Mouse (Mus musculus) stomach, embryonic 15.5 days (tissue): Measurements from ENCODE around the gene Svop. TPM values are rescaled to one million over a fixed set of nuclear protein-coding genes. Genes with fewer than 3 reads are reported as not detected.
A peak's percentile ranks its signal among the peaks of the same experiment; 100 is the strongest.

ENCODE experiments used
- ATAC-seq: fragments of 200-750 bp; cut with Nextera tagmentation; 2 replicates; pipeline ENCODE4 v1.8.0; 2017; ENCODE audit warnings: low read depth, moderate number of reproducible peaks, moderate TSS enrichment; ENCODE audit not compliant: insufficient read depth, low FRiP score
- H3K27ac ChIP-seq: fragments of 300-500 bp; sonication (generic); 2 replicates; pipeline ENCODE4 v1.5.1; 2015; ENCODE audit warnings: mild to moderate bottlenecking, inconsistent platforms
- H3K27me3 ChIP-seq: fragments of 300-500 bp; sonication (generic); replicated peaks from 2 replicates; pipeline ENCODE4 v1.6.1; 2015; ENCODE audit warnings: inconsistent platforms
- H3K36me3 ChIP-seq: fragments of 300-500 bp; sonication (generic); 2 replicates; pipeline ENCODE4 v1.6.1; 2015; ENCODE audit warnings: inconsistent platforms
- H3K4me1 ChIP-seq: fragments of 300-500 bp; sonication (generic); 2 replicates; pipeline ENCODE4 v1.6.1; 2015; ENCODE audit warnings: inconsistent platforms
- H3K4me2 ChIP-seq: fragments of 300-500 bp; sonication (generic); 2 replicates; pipeline ENCODE4 v1.6.1; 2015; ENCODE audit warnings: mild to moderate bottlenecking, inconsistent platforms
- H3K4me3 ChIP-seq: fragments of 300-500 bp; sonication (generic); replicated peaks from 2 replicates; pipeline ENCODE4 v1.5.1; 2015; ENCODE audit warnings: inconsistent platforms
- H3K9ac ChIP-seq: fragments of 300-500 bp; sonication (generic); 2 replicates; pipeline ENCODE4 v1.6.1; 2015; ENCODE audit warnings: inconsistent platforms
- H3K9me3 ChIP-seq: fragments of 300-500 bp; sonication (generic); 2 replicates; pipeline ENCODE4 v1.6.1; 2016; ENCODE audit warnings: inconsistent platforms
- WGBS: fragments of 180-500 bp; shearing (Covaris S2); methylation state at CpG from one replicate; pipeline ENCODE4 v1.1.7; 2015; 5-methylcytosine and 5-hydroxymethylcytosine counted together
- polyA plus RNA-seq: library from polyadenylated mRNA; unstranded; fragments of >200 nt; fragmentation: Nextera tagmentation; extraction: Ambion mirVana; gene quantifications from 2 replicates; pipeline ENCODE4 v1.2.1, GENCODE M21; 2015

Svop gene
- polyA plus RNA-seq, 1 experiment from 2014 or later: 1.9 TPM

- no peak overlapping the region for H3K4me3 ChIP-seq
- H3K36me3 ChIP-seq: peaks cover 3% of the 10 kb centered on the region; the same call in 1 of the 2 replicates
- peaks cover 30% of the 10 kb centered on the region for H3K4me1 ChIP-seq
- H3K9ac ChIP-seq: no peak overlapping the region
- no peak overlapping the region for H3K27ac ChIP-seq
- 78% methylated on average over 20 of the region's 20 CpGs for WGBS
- no peak overlapping the region for H3K4me2 ChIP-seq
- H3K27me3 ChIP-seq: no peaks in the 10 kb centered on the region
- no peaks in the 10 kb centered on the region for H3K9me3 ChIP-seq
- ATAC-seq: no peak
Measured at GRCm38 (mm10) chr5:113989437-113990024, 101.8 kb downstream of the Svop start.

DNA sequence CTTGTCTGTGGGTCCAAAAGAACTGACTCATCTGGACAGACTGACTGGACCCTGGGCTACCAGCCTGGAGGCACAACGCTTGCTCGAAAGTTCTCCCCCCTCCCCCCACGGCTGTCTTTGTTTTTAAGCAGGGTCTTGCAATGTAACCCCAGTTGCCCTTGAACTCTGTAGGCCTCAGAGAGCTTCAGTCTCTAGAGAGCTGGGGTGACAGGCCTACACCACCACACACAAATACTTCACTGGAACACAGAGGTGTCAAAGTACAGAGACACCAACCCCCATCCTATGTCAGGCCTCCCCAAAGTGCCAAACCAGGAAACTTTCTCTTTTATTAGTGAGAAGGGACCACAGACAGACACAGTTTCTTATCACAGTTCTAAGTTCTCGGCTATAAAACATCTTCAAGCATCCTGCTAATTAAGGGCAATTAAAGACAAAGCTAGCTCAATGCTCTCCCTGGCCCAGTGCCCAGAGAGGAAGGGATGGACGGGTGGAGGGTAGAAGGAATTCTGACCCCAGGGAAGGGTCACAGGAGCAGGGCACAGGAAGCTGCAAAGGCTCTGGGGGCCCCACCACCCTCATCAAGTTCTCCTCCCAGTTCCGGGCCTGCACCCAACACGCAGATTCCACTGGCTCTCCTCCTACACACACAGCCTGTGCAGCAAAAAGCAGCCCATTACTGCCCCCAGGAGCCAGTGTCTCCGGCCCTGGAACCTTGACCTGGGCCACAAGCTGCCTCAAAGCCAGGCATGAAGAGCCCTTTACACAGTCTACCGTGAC is 105.0 kb downstream of the Svop start:
- Histone ChIP-seq H3K9ac (no peak overlapping the region), H3K36me3 (peaks cover 3% of the 10 kb centered on the region; the same call in 1 of the 2 replicates), H3K9me3 (no peaks in the 10 kb centered on the region), H3K4me2 (no peak overlapping the region), H3K27me3 (no peaks in the 10 kb centered on the region), H3K27ac (peak overlapping the region; percentile 26; the same call in 1 of the 2 replicates), H3K4me3 (no peak overlapping the region), H3K4me1 (peaks cover 21% of the 10 kb centered on the region)
- no peak for ATAC-seq
- 37% methylated on average over 9 of the region's 9 CpGs for WGBS

- H3K4me2 ChIP-seq: no peak overlapping the region
- no peaks in the 10 kb centered on the region for H3K27me3 ChIP-seq
- WGBS: 55% methylated on average over 2 of the region's 2 CpGs
- H3K9ac ChIP-seq: no peak overlapping the region
- peaks cover 3% of the 10 kb centered on the region; the same call in 1 of the 2 replicates for H3K36me3 ChIP-seq
- no peak overlapping the region for H3K4me3 ChIP-seq
- H3K4me1 ChIP-seq: peaks cover 20% of the 10 kb centered on the region
- peak overlapping the region; percentile 32; the same call in 1 of the 2 replicates for H3K27ac ChIP-seq
- no peaks in the 10 kb centered on the region for H3K9me3 ChIP-seq
- no peak for ATAC-seq
Measured at GRCm38 (mm10) chr5:113985737-113986136, 105.6 kb downstream of the Svop start.

- Histone ChIP-seq H3K27me3 (no peaks in the 10 kb centered on the region), H3K4me3 (no peak overlapping the region), H3K4me1 (peaks cover 20% of the 10 kb centered on the region), H3K27ac (no peak overlapping the region), H3K9me3 (no peaks in the 10 kb centered on the region), H3K4me2 (no peak overlapping the region), H3K9ac (no peak overlapping the region), H3K36me3 (peaks cover 3% of the 10 kb centered on the region; the same call in 1 of the 2 replicates)
- 71% methylated on average over 13 of the region's 13 CpGs for WGBS
- peak; percentile 83 for ATAC-seq
Measured at GRCm38 (mm10) chr5:113984025-113984740, 107.2 kb downstream of the Svop start.

- no peak overlapping the region for H3K4me2 ChIP-seq
- 69% methylated on average over 6 of the region's 6 CpGs for WGBS
Measured at GRCm38 (mm10) chr5:113983541-113983940, 107.8 kb downstream of the Svop start.

DNA sequence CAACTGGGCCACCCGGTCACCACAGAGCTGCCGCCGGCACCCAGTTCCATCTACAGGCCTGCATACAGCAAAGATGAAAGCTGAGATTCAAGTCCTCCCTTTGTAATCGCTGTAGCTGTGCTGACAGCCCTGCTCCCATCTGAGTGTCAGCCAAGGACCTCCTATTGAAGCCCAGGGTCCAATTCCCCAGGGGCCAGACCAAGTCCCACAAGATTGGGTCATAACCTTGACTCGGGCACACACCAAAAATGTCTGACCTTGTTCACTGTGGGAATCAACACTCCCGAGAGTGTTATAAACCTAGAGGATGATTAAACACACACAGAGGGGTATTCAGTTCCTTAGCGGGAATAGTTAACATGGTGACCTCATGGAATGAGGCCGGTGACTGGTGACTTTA is 109.5 kb downstream of the Svop start:
- Histone ChIP-seq H3K4me2 (no peak overlapping the region), H3K36me3 (peaks cover 7% of the 10 kb centered on the region; the same call in 1 of the 2 replicates), H3K9ac (no peak overlapping the region), H3K4me1 (peaks cover 25% of the 10 kb centered on the region), H3K4me3 (no peak overlapping the region), H3K27me3 (no peaks in the 10 kb centered on the region), H3K27ac (no peak overlapping the region), H3K9me3 (no peaks in the 10 kb centered on the region)
- 82% methylated on average over 8 of the region's 8 CpGs for WGBS
- no peak for ATAC-seq

More at GRCm38 (mm10) chr5:113983541-113983940, 107.8 kb downstream of the Svop start:
- Histone ChIP-seq H3K4me3 (no peak overlapping the region), H3K9me3 (no peaks in the 10 kb centered on the region), H3K4me1 (peaks cover 20% of the 10 kb centered on the region), H3K27me3 (no peaks in the 10 kb centered on the region), H3K36me3 (no peaks in the 10 kb centered on the region; the same call in 1 of the 2 replicates), H3K27ac (no peak overlapping the region), H3K9ac (no peak overlapping the region)
- no peak for ATAC-seq

- no peak overlapping the region for H3K9ac ChIP-seq
- H3K4me3 ChIP-seq: no peak overlapping the region
- no peak overlapping the region for H3K27ac ChIP-seq
- H3K4me1 ChIP-seq: peaks cover 20% of the 10 kb centered on the region
- peaks cover 10% of the 10 kb centered on the region; the same call in 1 of the 2 replicates for H3K36me3 ChIP-seq
- H3K27me3 ChIP-seq: no peaks in the 10 kb centered on the region
- WGBS: 74% methylated on average over 6 of the region's 6 CpGs
- no peak overlapping the region for H3K4me2 ChIP-seq
- no peaks in the 10 kb centered on the region for H3K9me3 ChIP-seq
- no peak for ATAC-seq
Measured at GRCm38 (mm10) chr5:113981171-113981570, 110.2 kb downstream of the Svop start.

DNA sequence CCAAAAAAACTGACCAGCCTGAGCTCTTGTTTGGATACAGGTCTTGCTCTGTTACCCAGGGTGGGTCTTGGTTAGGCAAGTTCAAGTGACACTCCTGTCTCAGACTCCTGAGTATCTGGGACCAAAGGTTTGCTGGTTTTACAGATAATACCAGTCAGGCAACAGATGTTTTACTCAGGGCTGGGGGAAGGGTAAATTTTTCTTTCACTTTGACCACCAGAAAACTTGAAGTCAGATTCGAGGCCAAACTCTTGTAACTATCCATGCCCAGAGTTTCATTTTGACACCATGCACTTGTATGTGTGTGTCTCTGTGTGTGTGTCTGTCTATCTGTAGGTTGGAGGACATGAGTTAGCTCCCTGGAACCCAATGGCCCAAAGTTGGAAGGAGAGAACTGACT is 110.9 kb downstream of the Svop start:
- Histone ChIP-seq H3K4me3 (no peak overlapping the region), H3K27ac (no peak overlapping the region), H3K9ac (no peak overlapping the region), H3K4me1 (peaks cover 22% of the 10 kb centered on the region), H3K36me3 (peaks cover 10% of the 10 kb centered on the region; the same call in 1 of the 2 replicates), H3K9me3 (no peaks in the 10 kb centered on the region), H3K4me2 (no peak overlapping the region), H3K27me3 (no peaks in the 10 kb centered on the region)
- ATAC-seq: no peak
- 75% methylated on average over 1 of the region's 1 CpGs for WGBS

- H3K4me3 ChIP-seq: no peak overlapping the region
- peaks cover 33% of the 10 kb centered on the region for H3K4me1 ChIP-seq
- ATAC-seq: peak; percentile 54; the same call in 1 of the 2 replicates
- H3K9ac ChIP-seq: no peak overlapping the region
- 75% methylated on average over 8 of the region's 8 CpGs for WGBS
- no peak overlapping the region for H3K27ac ChIP-seq
- H3K9me3 ChIP-seq: no peaks in the 10 kb centered on the region
- H3K36me3 ChIP-seq: peaks cover 10% of the 10 kb centered on the region; the same call in 1 of the 2 replicates
- H3K27me3 ChIP-seq: no peaks in the 10 kb centered on the region
- no peak overlapping the region for H3K4me2 ChIP-seq
Measured at GRCm38 (mm10) chr5:113977309-113977708, 114.1 kb downstream of the Svop start.
